Mouse (Mus musculus): ENCODE measurements around the gene Macf1.

Gene Macf1

GRCm38 (mm10) chr4:123409752-123410151, 274.4 kb downstream of the Macf1 start:
- no peak for DNase-seq (ENCODE audit: extremely low spot score)

GRCm38 (mm10) chr4:123409034-123409692, 275.0 kb downstream of the Macf1 start:
- DNase-seq (ENCODE audit: extremely low spot score): no peak

- DNase-seq (ENCODE audit: extremely low spot score): no peak
Measured at GRCm38 (mm10) chr4:123407792-123408191, 276.4 kb downstream of the Macf1 start.

DNA sequence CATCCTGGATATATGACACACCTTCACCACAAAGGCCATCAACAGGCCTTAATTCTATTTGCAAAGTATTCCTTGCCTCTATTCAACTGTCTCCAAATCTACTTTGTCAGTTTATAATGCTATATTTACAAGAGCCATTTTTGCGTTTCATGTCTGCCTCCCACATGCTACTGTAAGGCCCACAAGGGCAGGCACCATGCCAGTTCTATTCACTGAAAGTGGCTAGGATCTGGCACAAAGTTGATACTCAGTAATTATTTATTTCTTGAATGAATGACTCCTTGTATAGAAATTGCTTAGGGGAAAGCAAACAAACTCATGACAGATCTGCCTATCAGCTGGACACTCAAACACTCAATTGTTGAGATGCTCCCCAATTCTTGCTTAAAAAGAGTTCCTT, 280.1 kb downstream of the Macf1 start:
- no peak for DNase-seq (ENCODE audit: extremely low spot score)

DNA sequence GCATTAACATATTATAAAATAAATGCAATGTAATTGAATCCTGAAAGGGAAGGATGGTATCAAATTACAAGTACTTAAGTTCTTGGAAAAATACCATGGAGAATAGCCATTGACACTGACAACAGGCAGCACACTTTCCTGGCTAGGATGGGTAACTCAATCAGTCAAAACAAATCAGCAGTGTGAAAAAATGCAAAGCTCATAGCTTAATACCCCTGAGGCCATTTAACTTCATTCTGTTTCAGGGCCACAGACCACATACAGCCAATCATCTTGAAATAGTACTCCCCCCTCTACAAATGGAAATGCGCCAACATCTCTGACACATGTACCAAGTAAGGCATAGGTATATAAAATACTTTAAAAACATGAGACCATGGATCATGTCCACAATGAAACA, 281.9 kb downstream of the Macf1 start:
- DNase-seq (ENCODE audit: extremely low spot score): no peak

DNA sequence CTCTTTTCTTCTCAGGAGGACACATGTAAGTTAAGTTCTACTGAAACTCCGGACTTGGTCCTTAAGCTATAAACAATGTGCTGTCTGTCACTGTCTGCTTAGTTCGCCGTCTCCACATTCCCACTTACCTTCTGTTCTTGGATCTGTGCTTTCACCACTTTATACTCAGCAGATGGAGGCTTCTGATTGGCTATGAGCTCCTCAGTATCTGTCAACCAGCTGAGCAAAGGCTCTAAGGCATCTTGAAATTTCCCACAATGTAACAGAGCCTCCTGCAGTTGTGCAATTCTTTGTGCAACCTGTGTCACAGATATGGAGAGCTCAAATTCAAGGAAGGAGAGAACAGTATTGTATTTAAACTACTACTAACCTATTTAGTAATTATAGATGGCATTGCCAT, 282.9 kb downstream of the Macf1 start:
- DNase-seq (ENCODE audit: extremely low spot score): no peak

- no peak for DNase-seq (ENCODE audit: extremely low spot score)
Measured at GRCm38 (mm10) chr4:123397643-123398434, 286.3 kb downstream of the Macf1 start.

DNA sequence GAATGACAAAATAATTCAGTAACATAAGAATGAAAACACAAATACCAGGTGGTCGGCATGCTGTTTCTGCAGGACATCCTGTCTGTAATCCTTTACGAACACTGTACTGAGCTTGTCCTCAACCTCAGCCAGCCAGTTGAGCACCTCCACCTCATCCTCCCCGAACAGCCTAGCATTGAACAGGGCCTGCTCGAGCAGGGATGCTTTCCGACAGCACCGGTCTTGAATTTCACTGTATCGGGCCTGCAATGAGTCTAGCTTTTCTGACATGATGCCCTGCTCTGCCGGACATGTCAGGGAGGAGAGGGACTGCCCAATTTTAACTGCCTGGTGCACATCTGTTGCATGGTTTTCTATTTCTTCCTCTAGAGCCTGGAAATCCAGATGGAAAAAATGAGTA, 287.1 kb downstream of the Macf1 start:
- DNase-seq (ENCODE audit: extremely low spot score): no peak

GRCm38 (mm10) chr4:123395435-123396000, 288.6 kb downstream of the Macf1 start:
- no peak for DNase-seq (ENCODE audit: extremely low spot score)

DNA sequence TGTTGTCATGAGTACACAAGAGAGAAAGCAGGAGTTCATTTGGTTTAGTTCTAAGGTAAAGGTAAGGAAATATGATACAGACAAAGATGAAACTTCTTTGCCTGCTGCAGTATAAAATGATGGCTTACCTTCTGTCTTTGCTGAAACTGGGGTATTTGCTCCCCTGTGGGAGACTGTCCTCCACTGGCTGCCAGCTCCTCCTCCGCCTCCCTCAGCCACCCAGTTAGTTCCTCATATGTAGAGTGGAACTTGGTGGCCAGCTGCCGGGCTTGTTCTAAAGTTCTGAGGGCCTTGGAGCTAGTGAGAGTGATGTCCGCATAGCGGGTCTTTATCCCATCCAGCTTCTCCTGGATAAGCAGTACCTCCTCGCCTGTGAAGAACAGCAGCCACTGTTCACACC, 289.3 kb downstream of the Macf1 start:
- DNase-seq (ENCODE audit: extremely low spot score): no peak

DNA sequence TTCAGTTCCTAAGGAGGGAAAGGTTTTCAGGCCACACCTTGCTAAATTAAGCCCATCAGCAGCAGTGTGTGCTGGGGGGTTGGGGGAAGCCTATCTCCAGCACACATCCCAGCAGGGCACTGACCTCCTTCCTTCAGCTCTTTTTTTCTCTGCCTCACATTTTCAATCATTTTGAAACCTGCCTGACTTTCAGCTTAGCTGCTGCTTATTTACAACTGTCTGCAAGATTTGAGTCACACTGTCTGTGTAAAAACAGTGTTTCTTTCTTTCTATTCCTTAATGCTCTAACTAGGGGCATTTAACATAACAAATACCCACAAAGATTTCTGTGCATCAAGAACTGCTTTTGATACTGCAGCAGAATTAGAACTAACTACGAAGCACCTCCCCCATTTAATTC, 289.9 kb downstream of the Macf1 start:
- no peak for DNase-seq (ENCODE audit: extremely low spot score)

DNA sequence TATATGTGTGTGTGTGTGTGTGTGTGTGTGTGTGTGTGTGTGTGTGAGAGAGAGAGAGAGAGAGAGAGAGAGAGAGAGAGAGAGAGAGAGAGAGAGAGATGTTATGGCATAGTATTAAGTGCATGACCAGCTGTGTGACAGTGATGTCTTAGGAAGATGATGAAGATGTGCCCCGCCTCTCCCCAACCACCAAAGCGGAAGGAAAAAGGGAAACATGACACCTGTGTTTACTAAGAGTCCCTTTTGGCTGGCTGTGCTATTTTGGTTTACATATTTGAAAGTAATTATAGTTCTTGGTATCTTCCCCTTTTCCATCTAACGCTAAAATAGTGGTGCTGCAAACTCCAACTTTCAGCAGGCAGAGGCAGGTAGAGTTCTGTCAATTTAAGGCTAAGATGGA, 291.2 kb downstream of the Macf1 start:
- DNase-seq (ENCODE audit: extremely low spot score): no peak

DNA sequence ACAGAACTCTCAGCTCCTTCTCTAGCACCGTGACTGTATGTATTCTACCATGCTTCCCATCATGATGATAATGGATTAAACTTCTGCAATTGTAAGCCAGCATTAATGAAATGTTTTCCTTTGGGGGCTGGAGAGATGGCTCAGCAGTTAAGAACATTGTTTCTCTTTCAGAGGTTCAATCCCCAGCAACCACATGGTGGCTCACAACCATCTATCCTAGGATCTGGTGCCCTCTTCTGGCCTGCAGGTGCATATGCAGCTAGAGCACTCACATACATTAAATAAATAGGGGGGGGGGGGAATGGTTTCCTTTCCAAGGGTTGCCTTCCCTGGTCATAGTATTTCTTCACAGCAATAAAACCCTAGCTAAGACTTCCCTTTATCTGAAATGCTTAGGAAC, 292.0 kb downstream of the Macf1 start:
- no peak for DNase-seq (ENCODE audit: extremely low spot score)

GRCm38 (mm10) chr4:123385028-123385427, 299.1 kb downstream of the Macf1 start:
- no peak for DNase-seq (ENCODE audit: extremely low spot score)

GRCm38 (mm10) chr4:123383173-123383572, 301.0 kb downstream of the Macf1 start:
- DNase-seq (ENCODE audit: extremely low spot score): no peak

- no peak for DNase-seq (ENCODE audit: extremely low spot score)
Measured at GRCm38 (mm10) chr4:123382051-123382450, 302.1 kb downstream of the Macf1 start.

DNA sequence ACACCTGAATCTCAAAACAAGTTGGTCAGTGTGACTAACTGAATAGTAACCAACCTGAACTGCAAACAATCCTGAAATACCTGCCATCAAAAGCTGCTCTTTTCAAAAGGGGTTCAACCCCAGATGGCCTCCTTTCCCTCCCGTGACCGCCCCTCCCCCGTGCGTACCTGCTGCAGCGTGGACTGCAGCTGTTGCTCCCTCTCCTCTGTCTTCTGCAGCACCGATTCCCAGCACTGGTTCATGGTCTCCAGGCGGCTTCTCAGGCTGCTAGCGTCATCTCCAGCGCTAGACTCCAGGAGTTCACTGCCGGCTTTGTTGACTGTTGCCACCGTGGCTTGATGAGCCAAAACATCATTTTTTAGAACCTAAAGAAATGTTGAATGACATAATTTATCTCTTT, 302.6 kb downstream of the Macf1 start:
- DNase-seq (ENCODE audit: extremely low spot score): no peak

GRCm38 (mm10) chr4:123376031-123376430, 308.1 kb downstream of the Macf1 start:
- no peak for DNase-seq (ENCODE audit: extremely low spot score)

GRCm38 (mm10) chr4:123374316-123375008, 309.7 kb downstream of the Macf1 start:
- DNase-seq (ENCODE audit: extremely low spot score): no peak

DNA sequence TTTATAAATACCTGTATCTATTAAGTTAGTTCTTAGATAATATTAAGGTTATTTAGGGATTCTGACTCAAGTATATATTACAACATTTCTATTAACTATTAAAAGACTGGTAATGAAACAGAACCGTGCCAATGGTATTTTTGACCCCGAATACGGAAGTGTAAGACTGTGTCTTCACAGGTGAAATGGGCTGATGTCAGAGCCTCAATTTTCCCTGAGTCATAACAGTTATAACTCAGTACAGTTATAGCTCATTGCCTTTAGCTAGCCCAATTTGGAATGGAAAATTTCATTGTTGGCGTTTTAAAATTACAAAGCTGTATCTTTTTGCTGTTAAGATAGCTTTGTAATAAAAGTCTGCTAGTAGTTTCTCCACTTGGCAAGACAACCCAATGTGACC, 320.6 kb downstream of the Macf1 start:
- no peak for DNase-seq (ENCODE audit: extremely low spot score)

GRCm38 (mm10) chr4:123360771-123361170, 323.4 kb downstream of the Macf1 start:
- no peak for DNase-seq (ENCODE audit: extremely low spot score)

DNA sequence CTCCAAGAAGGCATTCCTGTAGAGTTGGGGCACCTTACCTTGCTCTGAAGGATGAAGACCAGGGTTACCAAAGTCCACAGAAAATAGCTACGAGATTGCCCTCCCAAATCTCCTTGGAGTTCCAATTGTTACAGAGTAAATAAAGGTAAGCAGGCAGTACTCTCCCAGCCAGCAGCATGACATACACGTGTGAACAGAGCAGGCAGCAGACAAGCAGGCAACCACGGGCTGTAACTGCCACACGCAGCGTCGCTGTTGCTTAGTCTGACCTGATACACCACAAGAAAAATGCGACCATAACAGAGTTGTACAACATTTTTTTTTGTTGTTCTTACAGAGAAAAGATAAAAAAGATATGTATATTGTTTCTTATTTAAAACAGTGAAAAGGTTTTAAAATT, 325.5 kb downstream of the Macf1 start:
- no peak for DNase-seq (ENCODE audit: extremely low spot score)

GRCm38 (mm10) chr4:123355941-123356340, 328.2 kb downstream of the Macf1 start:
- no peak for DNase-seq (ENCODE audit: extremely low spot score)
